Mouse (Mus musculus) brain, embryonic 14.5 days (tissue): ENCODE data around the gene Gm3336.

ENCODE experiments used
- CTCF ChIP-seq: fragments of 200-500 bp; IDR thresholded peaks from 2 replicates; pipeline ENCODE4 v1.5.1; 2012; ENCODE audit warnings: inconsistent platforms, mild to moderate bottlenecking, moderate library complexity, borderline replicate concordance; ENCODE audit not compliant: insufficient read depth, insufficient read length; ENCODE audit errors: extremely low read depth
- POLR2A ChIP-seq: fragments of 200-500 bp; IDR thresholded peaks from 2 replicates; pipeline ENCODE4 v1.6.1; 2012; ENCODE audit warnings: mild to moderate bottlenecking, inconsistent platforms, borderline replicate concordance; ENCODE audit not compliant: poor library complexity, insufficient read depth, insufficient read length, severe bottlenecking; ENCODE audit errors: extremely low read depth

DNA sequence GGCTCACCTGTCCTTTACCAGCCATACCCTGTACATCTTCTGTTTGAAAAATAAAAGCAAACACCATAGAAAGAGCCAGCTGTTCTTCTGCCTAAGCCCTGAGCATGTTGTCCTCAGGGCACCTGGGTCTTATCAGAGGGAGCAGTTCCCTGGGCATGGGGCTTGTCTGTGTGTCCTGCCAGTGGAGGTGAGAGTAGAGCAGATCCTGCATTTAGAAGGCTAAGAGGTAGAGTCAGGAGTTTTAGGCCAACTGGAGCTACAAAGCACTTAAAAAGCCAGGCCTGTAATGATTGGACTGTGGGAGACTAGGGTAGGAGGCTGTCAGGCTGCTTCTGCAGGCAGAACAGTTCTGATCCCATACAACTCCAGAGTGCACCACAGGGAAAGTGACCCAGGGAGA lies 39.7 kb upstream of the Gm3336 start:
- TF ChIP-seq CTCF: no peak
- no peak for TF ChIP-seq POLR2A
